Mouse (Mus musculus) urinary bladder, postnatal 14 days (tissue): ENCODE results near the gene Trappc2l.

Experiments
- DNase-seq: peaks from one replicate; pipeline ENCODE4 v3.0.0; 2021; ENCODE audit warnings: low spot score

Gene Trappc2l

DNA sequence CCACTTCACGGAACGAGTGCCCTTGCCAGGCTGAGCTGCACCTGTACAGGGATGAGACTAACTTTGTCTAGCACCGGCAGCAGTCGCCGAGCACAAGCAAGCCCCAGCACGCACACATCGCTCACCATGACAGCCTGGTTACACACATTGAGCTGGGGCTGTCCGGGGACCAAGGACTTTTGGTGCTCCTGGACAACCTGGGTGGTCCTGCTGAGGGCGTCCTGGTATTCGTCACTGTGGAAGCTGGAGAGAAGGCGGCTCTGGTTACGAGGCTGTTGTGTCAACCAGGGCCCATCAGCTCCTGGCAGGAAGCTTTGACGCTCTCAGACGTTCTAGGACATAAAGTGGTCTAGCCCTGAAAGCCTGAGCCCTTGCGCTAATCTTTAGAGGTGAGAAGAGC is 30.5 kb upstream of the Trappc2l start:
- no peak for DNase-seq

DNA sequence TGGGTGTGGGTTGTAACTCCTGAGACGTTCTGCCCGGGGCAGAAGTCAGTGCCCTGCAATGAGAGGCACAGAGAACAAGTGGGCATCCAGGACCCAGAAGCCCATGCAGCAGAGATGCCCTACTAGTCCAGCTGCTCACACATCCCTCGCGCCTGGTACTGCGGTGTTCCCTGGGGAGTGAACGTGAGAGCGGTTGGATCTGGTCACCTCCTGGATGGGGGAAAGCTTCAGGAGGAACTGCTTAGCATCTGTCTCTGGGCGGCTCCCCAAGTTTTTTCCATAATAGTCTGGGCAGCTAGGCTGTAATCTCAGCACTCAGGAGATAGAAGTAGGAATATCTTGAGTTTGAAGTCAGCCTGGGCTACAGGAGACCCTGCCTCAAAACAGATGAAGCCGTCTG is 26.5 kb upstream of the Trappc2l start:
- DNase-seq, result no peak

DNA sequence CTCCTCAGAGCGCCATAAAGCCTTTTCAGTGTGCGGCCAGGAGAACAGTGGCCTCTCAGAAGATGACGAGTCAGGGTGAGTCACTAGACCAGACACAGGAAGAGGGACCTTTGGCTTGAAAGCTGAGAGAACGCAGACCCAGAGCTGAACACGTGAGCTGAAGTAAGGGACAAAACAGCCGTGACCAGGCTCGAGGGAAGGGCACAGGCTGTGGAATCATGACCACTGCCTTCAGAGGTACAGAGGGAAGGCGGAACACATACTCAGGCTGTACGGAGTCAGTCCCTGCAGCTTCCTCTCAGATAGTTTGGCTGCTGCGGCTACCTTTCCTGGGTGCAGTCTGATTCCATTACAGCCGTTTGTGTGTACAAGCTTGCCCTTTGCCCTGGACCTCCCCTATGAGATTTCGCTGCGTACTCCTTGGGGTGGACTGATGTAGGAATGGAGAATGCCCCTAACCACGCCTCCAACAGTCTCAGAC is 26.0 kb upstream of the Trappc2l start:
- no peak for DNase-seq

DNA sequence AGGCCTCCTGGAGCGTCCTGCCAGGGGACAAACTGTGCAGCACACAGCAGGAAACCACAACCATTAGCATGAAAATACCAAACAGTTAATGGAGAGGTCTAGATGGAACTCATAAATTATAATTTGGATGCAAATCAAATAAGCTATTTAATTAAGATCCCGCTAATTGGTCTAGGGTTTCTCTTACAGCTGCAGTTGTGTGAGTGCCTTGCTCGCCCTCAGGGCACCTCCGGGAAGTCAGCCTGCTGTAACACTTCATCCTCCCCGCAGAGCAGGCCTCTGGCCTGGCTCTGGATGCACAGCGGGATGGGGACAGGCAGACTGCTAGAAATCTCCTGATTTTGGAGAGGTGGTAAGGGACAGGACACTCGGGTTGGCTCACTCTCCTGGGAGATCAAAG is 25.3 kb upstream of the Trappc2l start:
- DNase-seq, result no peak

DNA sequence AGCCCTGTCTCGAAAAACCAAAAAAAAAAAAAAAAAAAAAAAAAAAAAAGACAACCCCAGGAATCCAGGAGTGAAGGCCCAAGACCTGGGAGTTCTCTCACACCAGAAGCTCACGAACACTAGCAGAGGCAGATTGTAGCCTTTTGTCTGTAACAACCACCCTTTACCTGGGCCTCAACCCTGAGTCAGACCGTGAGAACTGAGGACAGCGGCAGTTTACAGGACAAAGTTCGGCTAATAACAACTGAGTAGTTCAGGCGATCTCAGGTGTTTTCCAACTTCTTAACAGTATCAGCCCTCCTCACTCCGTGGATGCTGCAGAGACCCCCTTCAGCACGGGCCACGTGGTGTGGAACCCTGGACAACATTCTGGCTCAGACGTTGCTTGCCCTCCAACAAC is 24.7 kb upstream of the Trappc2l start:
- no peak for DNase-seq

DNA sequence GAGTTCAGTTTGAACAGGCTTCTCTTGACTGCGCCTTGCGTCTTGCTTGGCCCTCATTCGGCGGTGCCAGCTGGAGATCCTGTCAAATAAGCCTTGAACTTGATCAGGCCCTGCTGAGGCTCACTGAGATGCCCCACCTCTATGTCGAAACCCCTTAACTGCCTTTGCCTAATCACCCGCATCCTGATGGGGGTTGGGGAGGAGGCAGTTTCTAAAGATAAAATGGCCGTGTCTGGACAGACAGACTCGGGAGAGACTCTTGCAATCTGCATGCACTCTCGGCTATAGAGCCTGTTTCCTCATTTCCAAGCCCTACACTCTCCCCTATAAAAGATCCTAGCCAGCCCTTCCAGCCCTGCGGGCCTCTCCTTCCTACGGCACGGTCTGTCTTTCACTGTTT is 18.2 kb upstream of the Trappc2l start:
- no peak for DNase-seq

DNA sequence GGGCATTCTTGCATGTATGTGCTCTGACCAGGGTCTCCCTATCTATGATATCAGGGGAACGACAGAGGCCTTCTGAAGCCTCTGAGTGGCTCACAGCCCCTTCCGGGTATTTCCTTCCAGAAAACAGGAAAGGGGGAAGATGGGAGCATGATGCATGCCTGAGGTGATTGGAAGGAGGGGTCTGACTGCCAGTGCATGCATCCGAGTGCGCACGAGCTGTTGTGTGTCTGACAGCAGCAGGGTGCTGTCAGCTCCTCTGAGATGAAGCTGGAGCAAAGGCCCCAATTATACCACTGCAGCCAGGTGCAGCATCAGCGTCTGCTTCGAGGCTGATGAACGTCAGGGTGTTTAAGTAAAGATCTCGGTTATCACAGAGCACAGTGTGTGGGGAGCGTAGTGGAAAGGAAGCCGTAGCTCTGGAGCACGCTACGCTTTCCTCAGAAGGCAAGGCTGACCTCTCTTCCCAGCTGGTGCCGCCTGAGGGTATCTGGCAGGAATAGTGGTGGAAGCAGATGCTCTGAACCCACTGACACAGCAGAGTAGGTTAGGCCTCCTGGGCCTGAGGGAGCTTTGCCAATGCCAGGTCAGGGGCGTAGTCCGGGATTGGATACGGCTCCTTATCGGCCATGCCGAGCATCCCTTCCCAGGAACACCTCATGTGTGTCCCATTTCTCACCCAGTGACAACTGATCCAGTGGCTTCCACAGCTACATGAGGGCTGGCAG is 17.5 kb upstream of the Trappc2l start:
- no peak for DNase-seq

DNA sequence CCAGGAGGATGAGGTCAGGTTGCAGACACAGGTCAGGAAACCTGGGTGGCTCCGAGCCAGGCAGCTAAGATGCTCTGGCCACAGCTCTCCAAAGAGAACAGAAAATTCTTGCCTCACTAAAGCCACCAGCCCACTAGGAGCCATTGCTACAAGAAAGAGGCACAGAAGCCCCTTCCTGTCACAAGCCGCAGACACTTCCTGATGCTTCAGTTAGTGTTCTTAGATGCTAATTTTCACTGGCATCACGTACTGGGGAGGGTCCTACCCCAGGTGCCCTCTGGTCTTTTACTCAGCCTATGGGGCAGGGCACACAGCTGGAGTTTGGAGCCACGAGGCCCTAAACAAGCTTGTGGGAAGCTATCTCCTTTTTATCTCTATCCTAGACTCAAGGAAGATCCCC is 15.4 kb upstream of the Trappc2l start:
- no peak for DNase-seq

DNA sequence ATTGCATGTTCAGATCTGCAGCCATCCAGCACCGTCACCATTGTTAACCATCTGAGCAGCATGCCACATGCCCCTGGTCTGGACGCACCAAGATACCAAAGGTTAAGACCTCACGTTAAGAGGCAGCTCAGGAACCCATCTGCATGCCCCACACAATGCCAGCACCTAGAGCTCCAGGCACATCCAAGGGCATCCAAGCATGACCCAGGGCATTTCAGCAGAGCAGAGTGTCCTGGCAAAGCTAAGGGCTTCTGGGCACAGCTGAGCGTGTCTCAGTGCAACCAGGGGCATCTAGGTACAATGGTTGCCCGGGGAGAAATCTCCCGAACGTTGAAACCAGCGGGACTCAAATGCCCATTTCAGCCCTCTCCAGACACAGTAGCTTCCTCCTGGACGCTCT is 10.8 kb upstream of the Trappc2l start:
- no peak for DNase-seq

DNA sequence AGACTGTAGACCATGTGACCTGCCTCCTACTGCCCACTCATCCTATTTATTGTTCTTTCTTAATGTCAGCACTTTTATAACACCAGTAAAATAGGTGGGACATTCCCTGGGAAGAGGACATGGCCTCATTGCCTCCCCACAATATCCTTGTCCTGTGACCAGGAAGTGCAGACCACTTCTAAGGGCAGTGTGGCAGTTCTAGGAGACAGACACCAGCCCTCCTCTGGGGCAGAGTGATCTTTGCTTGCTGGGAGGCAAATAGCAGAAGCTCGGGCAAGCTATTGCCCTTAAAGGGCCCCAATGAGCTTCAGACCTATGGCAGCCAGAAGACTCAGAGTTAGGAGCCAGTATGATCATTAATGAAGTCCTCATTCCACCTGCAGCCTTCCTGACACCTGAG is 6.8 kb upstream of the Trappc2l start:
- DNase-seq, result no peak

DNA sequence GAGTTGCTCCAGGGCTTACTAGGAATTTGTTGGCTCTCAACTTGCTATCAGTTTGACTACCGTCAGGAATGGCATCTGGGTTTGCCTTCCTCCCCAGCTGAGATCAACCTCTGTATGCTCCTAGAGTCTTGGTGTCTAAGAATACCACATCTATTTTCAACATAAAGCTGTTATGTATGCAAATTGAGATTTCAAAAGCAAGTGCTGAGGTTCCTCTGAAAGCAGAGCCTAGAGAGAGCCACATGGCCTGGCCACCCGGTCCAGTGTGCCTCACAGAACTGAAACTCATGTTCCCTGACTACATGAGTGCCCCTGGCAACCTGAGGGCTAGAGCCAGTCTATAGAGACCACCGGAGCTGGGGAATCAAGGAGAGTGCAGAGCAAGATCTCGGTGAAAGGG is 6.1 kb upstream of the Trappc2l start:
- DNase-seq, result no peak

DNA sequence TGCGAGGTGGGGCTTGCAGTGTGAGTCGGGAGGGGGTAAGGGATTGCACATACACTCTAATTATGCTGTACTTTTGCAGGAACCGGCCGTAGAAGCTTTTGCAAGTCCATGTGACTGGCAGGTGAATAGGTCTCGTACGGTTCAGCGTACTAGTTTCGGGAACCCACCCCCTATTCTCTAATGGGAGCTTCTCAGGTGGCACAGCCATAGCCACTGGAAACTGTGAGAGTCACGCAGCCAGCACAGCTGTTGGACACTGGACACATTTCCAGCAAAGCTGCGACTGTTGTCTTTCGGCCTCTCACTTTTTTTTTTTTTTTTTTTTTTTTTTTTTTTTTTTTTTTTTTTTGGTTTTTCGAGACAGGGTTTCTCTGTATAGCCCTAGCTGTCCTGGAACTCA is 4.6 kb upstream of the Trappc2l start:
- DNase-seq, result no peak

DNA sequence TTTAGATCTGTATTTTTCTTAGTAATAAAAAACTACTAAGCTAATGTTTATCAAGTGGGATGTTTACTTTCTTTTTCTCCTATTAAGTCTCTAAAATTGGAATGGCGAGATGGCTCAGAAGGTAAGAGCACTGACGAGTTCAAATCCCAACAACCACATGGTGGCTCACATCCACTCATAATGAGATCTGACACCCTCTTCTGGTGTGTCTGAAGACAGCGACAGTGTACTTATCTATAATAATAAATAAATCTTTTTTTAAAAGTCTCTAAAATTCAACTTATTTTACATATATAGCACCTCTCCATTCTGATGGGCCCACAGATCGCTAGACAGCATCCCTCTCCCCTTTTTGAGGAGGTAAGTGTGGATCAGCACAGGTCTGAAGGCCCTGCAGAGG is 1.2 kb upstream of the Trappc2l start:
- no peak for DNase-seq

DNA sequence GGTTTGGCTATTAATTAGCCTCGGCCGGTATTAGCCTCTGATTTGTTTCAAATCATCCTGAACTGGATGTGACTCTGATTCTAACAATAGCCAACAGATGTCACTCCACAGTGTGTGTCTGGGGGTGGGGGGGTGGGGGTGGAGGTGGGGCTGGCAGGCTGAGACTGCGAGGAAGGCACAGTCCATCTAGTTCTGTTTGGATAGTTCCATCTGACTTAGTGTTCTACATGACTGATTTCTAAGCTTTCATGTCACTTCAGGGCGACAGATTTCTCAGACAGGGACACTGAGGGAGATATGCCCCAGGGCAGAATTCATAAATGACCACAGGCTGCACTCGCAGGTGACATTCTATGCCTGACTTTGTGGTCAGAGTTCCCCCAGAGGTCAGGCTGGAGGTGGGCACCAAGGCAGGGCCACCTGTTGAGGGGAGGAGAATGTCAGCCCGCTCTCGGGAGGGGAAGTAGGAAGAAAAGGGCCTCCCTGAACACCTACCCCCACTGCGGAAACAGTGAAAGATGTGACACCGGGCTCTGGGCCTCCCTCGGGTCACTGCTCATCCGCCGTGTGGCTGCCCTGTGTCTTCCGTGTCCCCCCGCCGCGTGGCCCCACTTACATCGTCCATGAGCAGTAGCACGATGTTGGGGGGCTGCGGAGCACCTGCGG is 695 bp upstream of the Trappc2l start:
- DNase-seq, result no peak

DNA sequence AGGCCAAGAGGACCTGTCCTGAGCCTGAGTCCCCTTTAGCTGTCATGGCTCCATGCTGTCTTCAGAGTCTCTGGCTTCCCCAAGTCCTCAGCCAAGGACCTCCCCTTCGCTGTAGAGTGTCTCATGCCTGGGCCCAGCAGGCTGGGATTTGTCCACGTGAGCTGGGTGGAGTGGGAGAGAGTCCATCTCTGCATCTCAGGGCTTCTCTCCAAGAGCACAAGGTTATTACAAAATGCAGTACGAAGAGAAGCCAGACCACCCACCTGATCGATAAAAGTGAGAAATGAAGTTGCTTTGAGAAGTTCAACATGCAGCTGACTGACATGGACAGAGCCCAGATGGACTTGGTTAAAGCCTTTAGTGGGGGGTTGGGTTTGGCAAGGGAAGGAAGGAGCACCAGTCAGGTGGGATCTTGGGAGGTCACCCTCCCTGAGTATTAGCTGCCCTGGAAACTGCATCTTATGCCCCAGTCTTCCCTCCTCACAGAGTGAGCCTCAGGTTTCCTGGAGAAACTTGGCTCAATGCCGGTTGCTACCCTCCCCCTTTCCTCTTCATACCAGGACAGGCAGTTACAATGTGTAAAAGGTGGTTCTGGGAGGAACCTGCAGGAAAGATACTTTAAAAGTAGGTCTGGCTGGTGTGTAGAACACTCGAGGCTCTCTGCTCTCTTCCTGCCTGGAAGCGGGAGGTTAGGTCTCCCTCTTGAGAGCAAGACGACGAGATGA is 4.9 kb downstream of the Trappc2l start:
- DNase-seq, result peak; percentile 59

DNA sequence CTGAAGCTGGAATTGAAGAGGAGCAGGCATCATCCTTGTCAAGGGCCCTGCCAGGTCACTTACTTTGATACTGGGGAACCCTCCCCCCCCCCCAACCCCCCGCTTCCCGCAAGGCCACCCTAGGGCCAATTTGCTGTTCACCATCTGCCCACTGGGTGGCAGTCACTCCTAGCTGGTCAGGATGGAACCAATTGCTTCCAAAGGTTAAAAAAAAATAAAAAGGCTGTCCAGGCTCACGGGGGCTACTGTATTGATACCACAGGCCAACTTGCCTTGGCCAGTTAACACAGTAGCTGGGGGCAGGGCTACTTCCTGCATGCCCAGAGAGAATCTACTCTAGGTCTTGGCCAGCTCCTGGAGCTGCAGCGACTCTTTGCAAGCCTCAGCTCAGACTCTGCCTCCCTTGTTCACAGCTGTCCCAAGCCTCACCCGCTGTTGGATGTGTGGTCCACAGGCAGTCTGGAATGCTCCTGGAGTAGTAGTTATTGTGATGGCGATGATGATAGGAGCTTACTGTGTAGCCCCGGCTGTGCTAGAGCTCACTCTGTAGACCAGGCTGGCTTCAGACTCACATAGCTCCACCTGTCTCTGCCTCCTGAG is 6.6 kb downstream of the Trappc2l start:
- peak; percentile 85 for DNase-seq

DNA sequence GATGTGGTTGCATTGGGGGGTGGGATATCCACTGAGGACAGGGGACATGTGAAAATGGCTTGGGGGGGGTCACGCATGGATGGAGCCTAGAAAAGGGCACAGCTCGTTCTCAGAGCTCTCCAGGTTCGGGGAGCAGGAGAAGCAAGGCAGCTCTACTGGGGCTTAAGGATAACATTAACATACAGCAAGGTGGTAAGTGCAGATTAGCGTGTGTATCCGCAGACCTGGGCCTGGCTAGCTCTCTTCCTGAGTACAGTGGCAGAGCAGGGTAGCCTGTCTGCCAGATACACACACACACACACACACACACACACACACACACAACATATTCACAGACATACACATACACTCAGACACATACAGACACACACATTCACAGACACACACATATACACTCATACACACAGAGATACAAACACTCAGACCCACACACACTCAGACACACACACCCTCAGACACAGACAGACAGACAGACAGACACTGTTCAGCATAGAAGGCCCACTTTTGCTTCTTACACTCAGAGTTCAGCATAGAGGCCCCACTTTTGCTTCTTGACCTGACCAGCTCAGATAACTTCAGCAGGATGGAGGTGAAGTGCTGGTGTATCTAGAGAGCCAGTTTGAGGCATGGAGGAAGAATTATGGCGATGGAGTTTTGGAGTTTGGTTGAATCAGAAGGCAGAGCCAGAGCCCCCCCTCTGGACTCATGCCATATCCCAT is 7.4 kb downstream of the Trappc2l start:
- DNase-seq, result no peak

DNA sequence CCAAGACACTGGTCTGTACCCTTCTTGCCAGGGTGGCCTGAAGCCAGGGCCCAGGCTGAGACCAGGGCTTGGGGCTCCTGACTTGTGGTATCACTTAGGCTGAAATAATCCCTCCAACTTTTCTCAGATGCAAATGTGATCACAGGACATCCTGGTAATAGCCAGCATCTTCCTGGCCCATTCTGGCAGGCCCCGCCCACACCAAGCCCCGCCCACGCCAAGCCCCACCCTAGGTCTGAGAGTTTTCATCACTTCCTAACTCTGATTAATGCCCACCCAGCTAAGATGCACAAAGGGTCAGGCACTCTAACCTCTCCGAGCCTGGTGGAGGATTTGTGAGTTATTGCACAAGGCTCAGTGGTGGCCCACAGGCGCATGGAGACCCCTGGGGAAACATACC is 9.0 kb downstream of the Trappc2l start:
- DNase-seq, result no peak

DNA sequence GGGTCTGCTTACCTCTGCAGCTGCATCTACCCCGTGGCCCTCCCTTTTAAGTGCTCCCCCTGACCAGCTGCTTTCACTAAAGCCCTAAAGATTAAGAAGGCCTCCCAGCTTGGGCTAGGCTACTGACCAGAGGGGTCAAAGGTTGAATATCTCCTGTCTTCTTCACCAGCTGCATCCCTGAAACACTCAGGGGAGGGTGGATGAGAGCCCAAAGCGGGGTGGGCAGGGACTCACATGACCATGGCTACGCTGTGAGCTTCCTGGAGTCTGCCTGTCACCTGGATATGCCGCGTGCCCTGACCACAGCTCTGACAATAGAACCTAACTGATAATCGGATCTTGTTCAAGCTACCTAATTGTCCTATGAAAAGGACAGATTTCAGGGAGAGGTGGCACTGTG is 11.3 kb downstream of the Trappc2l start, which contains the start of gene Pabpn1l:
Gene Pabpn1l, minus strand, starts transcription at position 13 of the 400 bp plus-strand sequence.
- no peak for DNase-seq

DNA sequence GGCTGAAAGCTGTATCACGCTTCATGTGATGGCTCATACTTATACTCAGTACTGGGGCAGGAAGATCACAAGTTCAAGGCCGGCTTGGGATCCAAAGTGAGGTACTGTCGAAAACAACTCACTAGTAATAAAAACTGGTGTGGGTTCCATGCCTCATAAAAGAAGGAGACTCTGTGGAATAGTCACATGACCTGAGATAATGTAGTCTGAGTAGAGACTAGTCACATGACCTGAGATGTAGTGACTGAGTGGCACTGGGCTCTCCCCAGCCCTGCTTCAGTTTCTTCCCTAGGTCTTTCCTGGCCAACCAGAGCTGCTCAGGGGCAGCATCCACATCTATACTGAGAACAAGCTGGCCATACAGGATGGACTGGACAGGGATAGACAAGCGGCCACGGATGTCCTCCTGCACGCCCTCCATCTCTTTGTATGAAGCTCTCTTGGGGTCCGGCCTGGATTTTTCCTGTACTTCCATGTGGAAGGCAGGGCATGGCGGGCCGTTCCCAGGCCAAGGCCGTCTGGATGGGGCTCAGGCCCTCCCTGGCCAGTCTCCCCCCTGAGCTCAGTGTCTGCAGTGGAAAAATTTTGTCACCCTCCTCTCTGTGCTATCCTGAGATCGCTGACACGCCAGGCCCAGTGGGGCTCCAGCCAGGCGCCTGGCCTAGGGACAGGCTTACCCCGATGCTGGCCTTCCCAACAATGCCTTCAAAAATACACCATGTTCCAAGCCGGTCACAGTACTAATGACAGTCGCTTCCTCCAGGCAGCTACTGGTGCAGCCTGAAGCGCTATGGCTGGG is 12.6 kb downstream of the Trappc2l start:
- no peak for DNase-seq

DNA sequence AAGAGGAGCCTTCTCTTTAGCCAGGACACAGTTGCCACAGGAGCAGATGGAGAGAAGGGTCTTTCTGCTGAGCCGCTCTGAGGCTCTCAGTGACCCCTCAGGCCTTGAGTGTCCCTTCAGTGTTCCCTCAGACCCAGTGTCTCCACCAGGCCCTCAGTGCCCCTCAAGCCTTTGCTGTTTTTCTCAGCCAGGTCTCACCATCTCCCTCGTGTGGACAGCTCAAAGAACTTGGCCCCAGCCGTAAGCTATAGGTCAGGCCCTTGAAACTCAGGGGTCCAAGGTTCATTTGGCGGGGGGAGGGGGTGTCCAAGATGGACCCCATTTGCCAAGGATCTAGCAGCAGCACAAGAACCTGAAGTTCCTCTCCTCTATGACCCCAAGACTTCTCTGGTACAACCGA is 13.2 kb downstream of the Trappc2l start:
- DNase-seq, result no peak
